Mouse (Mus musculus) cerebellum, adult 2 months (tissue): Measurements from ENCODE around the gene Myo1b. TPM values are rescaled to one million over a fixed set of nuclear protein-coding genes. Genes with fewer than 3 reads are reported as not detected.

Experiments
- DNase-seq, 2 experiments: peaks; one replicate each; pipeline ENCODE4 v3.0.0; 2021
- H3K27ac ChIP-seq: fragments of 200-500 bp; 2 replicates; pipeline ENCODE4 v1.5.1; 2012; ENCODE audit warnings: low read length, control low read depth, inconsistent platforms; ENCODE audit not compliant: insufficient read depth
- H3K27me3 ChIP-seq: fragments of 200-500 bp; 2 replicates; pipeline ENCODE4 v1.6.1; 2012; ENCODE audit warnings: inconsistent platforms, mild to moderate bottlenecking, low read length, moderate library complexity; ENCODE audit not compliant: control insufficient read depth, insufficient read depth
- H3K4me1 ChIP-seq: fragments of 200-500 bp; 2 replicates; pipeline ENCODE4 v1.6.1; 2011; ENCODE audit warnings: low read length; ENCODE audit not compliant: control insufficient read depth, insufficient read depth
- H3K4me3 ChIP-seq: fragments of 200-500 bp; replicated peaks from 2 replicates; pipeline ENCODE3; 2011; ENCODE audit warnings: mild to moderate bottlenecking, low read depth, low read length, control low read depth; ENCODE audit not compliant: insufficient read depth
- CTCF ChIP-seq: fragments of 200-500 bp; IDR thresholded peaks from 2 replicates; pipeline ENCODE4 v1.5.1; 2011; ENCODE audit warnings: low read depth, mild to moderate bottlenecking, control low read depth, low read length, moderate library complexity, borderline replicate concordance; ENCODE audit not compliant: insufficient read depth
- POLR2A ChIP-seq: fragments of 200-500 bp; IDR thresholded peaks from 2 replicates; pipeline ENCODE4 v1.6.1; 2011; ENCODE audit warnings: low read length, control low read depth, borderline replicate concordance; ENCODE audit not compliant: insufficient read depth
- WGBS: fragments of 180-500 bp; shearing (Covaris S2); methylation state at CpG from one replicate; pipeline ENCODE4 v1.1.7; 2018; 5-methylcytosine and 5-hydroxymethylcytosine counted together
- polyA plus RNA-seq: library from polyadenylated mRNA; depleted of rRNA; stranded (reverse); fragments of >200 nt; gene quantifications from 2 replicates; pipeline ENCODE4 v1.2.3, GENCODE M21; 2012

The Myo1b gene
- polyA plus RNA-seq, 1 experiment, result 10.2 TPM

DNA sequence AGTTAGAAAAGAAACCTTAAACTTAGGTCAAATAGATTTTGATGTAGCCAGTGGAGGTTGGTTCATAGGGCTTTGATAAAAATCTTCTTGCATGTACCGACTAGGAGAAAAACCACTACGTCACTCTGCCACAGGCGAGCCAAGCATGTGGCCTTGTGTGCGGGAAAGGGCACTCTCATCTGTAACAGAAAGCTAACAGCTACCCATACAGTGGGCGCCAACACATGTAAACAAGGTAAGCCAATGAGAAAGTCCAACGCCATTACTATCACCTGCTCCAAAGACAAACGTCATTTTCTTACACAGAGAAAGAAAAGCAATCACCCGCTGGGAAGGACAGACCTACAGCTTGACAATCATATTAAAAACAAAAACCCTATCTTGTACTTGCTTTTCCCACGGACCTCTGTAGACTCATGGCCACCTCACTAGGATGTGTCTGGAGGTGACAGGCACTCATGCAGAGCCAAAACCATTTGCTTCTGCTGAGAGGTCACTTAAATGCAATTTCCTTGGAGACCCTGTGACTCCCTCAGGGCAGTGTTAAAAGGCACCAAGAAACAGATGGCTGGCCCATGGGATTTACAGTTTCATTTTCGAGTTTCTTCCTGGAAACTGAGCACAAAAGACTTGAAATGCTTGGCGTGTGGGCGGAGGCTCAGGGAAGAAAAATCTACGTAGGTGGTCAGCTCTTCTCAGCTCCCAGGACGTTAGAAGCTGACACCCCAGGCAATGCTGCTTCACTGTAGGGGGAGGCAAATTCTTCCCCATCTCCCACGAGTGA, 157.4 kb downstream of the Myo1b start:
- H3K4me3 ChIP-seq, result no peak overlapping the region
- no peak for TF ChIP-seq CTCF
- TF ChIP-seq POLR2A, result no peak
- whole genome bisulfite sequencing, result 69% methylated on average over 15 of the region's 15 CpGs
- no peaks in the 10 kb centered on the region for H3K27me3 ChIP-seq
- no peak overlapping the region for H3K27ac ChIP-seq
- DNase-seq, result no peak
- no peaks in the 10 kb centered on the region for H3K4me1 ChIP-seq

DNA sequence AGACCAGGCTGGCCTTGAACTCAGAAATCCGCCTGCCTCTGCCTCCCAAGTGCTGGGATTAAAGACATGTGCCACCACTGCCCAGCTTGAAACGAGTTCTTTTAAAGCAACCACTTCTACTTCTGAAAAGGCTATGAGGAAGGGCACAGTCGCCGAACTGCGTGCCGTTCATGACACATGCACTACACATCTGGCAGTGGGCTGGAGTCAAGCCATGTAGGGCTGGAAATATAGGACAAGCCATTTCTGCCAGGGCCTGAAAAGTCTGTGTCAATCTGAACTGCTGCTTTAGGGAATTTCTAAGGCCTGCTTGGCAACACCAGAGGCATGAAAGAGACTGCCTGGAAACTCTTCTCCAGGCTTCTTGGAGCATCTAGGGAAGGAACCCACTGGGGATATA, 162.2 kb downstream of the Myo1b start:
- H3K27ac ChIP-seq, result no peak overlapping the region
- H3K27me3 ChIP-seq, result no peaks in the 10 kb centered on the region
- WGBS, result 94% methylated on average over 6 of the region's 6 CpGs
- DNase-seq, result no peak
- H3K4me1 ChIP-seq, result no peaks in the 10 kb centered on the region
- TF ChIP-seq CTCF, result no peak
- no peak for TF ChIP-seq POLR2A
- no peak overlapping the region for H3K4me3 ChIP-seq

DNA sequence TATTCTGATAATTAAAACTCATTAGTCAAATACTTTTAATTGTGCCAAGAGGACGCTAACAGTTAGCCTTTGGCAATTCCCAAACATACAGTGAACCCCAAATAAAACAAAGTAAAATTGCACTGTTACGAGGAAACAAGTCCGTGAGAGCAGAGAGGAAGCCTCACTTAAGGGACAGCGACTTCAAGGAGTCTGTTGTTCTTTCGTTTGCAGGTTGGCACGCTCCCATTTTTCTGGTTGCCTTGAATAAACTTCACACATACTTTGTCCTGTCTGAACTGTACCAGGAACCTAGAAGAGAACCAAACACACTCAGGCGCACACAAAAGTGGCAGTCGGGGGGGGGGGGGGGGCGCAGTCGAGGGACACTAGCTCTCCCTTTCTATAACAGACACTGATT, 164.9 kb downstream of the Myo1b start:
- no peaks in the 10 kb centered on the region for H3K27me3 ChIP-seq
- H3K4me3 ChIP-seq, result no peak overlapping the region
- H3K27ac ChIP-seq, result no peak overlapping the region
- DNase-seq, result no peak
- TF ChIP-seq POLR2A, result no peak
- no peaks in the 10 kb centered on the region for H3K4me1 ChIP-seq
- 68% methylated on average over 10 of the region's 10 CpGs for WGBS

DNA sequence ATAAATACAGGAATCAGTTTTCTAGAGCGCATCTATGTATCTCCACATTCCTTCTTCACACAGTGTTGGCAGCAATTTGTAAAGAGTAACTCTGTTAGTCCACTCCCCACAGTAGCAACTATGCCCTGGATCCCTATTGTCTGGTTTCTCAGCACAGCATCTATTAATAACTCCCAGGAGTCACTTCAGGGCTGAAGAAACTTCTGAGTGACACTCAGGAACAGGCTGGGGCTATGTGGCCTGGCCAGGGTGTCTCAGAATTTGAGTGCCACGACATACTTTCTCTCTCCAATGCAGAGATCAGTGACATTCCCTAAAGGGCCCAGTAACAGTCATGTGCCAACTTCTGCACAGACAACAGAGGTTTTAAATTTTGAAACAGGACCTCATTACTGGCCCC, 167.6 kb downstream of the Myo1b start:
- H3K27ac ChIP-seq, result no peak overlapping the region
- TF ChIP-seq CTCF (no peak), POLR2A (no peak)
- no peaks in the 10 kb centered on the region for H3K27me3 ChIP-seq
- no peak for DNase-seq
- H3K4me3 ChIP-seq, result no peak overlapping the region
- 72% methylated on average over 2 of the region's 2 CpGs for WGBS
- no peaks in the 10 kb centered on the region for H3K4me1 ChIP-seq

DNA sequence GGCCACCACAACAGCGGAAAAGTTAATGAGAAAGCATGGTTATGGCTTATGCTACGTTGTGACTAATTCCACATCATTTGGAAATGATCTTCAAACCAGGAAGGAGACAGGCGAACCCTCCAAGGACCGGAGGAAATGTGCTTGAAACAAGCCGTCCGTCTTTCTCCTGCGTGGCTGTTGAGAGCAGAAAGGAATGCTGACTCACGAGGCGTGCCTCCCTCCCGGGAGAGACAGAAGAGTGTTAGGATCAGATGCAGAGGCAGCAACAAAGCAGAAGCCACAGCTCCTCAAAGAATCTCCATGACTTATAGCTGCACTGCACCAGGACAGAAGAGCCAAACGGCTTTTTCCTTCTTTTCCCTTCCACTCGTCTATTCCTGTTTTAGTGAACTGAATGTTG, 168.4 kb downstream of the Myo1b start:
- Histone ChIP-seq H3K4me1 (no peaks in the 10 kb centered on the region), H3K27ac (no peak overlapping the region), H3K4me3 (no peak overlapping the region), H3K27me3 (no peaks in the 10 kb centered on the region)
- no peak for DNase-seq
- TF ChIP-seq CTCF, result no peak
- no peak for TF ChIP-seq POLR2A
- 43% methylated on average over 12 of the region's 12 CpGs for WGBS

DNA sequence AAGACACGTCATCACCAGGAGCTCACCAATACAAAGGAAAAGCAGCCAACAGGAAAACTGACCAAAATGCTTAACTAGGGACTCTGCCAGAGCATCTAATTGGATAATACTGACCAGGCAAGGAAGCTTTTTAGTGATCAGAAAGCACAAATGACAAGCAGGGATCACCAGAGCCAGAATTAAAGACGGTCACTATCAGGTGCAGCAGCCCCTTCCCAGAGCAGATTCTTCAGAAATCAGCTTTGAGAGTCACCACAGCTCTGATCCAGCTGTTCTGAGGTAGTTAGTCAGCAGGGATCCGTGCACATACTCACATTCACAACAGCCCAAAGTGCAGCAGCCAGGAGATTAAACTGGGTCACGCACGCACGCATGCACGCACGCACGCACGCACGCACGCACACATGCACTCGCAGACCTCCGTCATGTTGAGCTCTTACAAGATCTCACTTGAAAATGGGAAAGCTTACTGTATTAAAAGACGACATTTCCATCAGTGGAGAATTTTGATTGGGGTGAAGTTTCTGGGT, 169.1 kb downstream of the Myo1b start:
- no peaks in the 10 kb centered on the region for H3K4me1 ChIP-seq
- WGBS, result 87% methylated on average over 15 of the region's 15 CpGs
- no peak overlapping the region for H3K27ac ChIP-seq
- no peak overlapping the region for H3K4me3 ChIP-seq
- DNase-seq, result no peak
- no peaks in the 10 kb centered on the region for H3K27me3 ChIP-seq
- no peak for TF ChIP-seq CTCF
- TF ChIP-seq POLR2A, result no peak

DNA sequence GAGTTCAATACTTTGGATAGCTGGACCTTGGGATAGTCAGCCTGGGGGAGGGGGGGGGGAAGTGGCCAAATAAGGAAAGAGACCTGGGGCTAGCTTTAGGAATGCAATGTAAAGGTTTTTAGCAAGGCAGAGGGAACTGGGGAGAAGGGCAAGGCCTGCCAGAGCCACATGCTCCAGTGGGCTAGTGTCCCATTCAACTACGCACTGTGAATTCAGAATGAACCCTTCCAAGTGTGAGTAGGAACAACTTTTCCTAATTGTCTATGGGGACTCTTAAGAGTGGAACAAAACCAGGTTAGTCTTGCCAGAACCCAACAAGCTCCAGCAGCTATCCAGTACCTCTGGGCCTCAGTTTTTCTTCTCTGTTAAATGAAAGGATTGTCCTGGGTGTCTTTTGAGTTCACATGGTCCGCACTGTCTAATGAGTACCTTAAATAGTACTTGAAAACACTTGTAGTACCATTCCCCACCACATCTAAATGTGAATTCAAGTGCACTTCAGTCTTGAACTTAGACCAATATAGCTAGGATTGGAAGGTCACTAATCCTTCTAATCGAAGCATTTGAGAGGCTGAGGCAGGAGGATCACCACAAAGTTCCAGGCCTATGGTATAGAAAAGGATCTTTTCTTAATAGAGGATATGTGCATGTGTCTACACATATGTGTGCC, 172.0 kb downstream of the Myo1b start:
- WGBS, result 99% methylated on average over 3 of the region's 3 CpGs
- Histone ChIP-seq H3K27me3 (no peaks in the 10 kb centered on the region), H3K4me3 (no peak overlapping the region), H3K27ac (no peak overlapping the region), H3K4me1 (no peaks in the 10 kb centered on the region)
- no peak for DNase-seq
- TF ChIP-seq POLR2A (no peak), CTCF (no peak)

DNA sequence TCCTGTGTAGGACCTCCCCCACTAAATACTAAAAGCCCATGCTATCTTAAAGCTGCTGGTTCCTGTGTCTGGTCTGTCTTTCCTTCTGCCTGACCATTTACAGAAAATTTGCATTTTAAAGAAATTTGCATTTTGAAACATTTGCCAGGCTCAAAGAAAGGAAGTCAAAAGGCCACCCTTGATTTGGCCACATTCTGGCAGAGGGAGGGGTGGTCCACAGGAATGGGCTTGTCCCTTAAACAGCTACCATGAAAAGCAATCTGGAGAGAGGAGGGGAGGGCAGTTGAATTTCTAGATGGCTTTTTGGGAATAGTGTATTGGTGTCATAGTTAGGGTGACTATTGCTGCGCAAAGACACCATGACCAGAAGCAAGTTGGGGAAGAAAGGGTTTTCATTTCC, 173.3 kb downstream of the Myo1b start:
- Histone ChIP-seq H3K4me3 (no peak overlapping the region), H3K27ac (no peak overlapping the region), H3K27me3 (no peaks in the 10 kb centered on the region), H3K4me1 (no peaks in the 10 kb centered on the region)
- WGBS, result 100% methylated on average over 1 of the region's 1 CpGs
- TF ChIP-seq POLR2A (no peak), CTCF (no peak)
- no peak for DNase-seq
